Mouse (Mus musculus): ENCODE data around the gene Col26a1. TPM values are rescaled to one million over a fixed set of nuclear protein-coding genes. Genes with fewer than 3 reads are reported as not detected.

Col26a1 gene
- polyA plus RNA-seq, 1 experiment: 0.11 TPM

GRCm38 (mm10) chr5:136721596-136721995 lies 161.4 kb downstream of the Col26a1 start:
- Histone ChIP-seq H3K27me3 (ENCODE audit: control insufficient read depth, insufficient read depth, insufficient read length) (no peaks in the 10 kb centered on the region), H3K4me3 (ENCODE audit: insufficient read depth, poor library complexity, severe bottlenecking) (no peak overlapping the region), H3K79me3 (ENCODE audit: low read depth) (no peaks in the 10 kb centered on the region), H3K36me3 (ENCODE audit: control insufficient read depth, insufficient read depth) (no peaks in the 10 kb centered on the region), H3ac (ENCODE audit: control insufficient read depth, insufficient read length, low read depth) (no peak overlapping the region), H3K79me2 (ENCODE audit: control insufficient read depth, insufficient read depth) (no peaks in the 10 kb centered on the region)
- no peak for TF ChIP-seq CTCF (IDR thresholded peaks at IDR 0.05; ENCODE audit: control insufficient read depth, insufficient read depth, insufficient read length)
- no peak for TF ChIP-seq CEBPB (IDR thresholded peaks at IDR 0.05; ENCODE audit: low read depth)
- TF ChIP-seq USF1 (IDR thresholded peaks at IDR 0.05; ENCODE audit: low read depth): no peak
- no peak for TF ChIP-seq MYOG (IDR thresholded peaks at IDR 0.05; ENCODE audit: control insufficient read depth, extremely low read depth, insufficient read length)
- TF ChIP-seq MAX (IDR thresholded peaks at IDR 0.05): no peak
- no peak for TF ChIP-seq MYOD1 (IDR thresholded peaks at IDR 0.05; ENCODE audit: control insufficient read depth, insufficient read length, low read depth)
- TF ChIP-seq FOSL1 (IDR thresholded peaks at IDR 0.05; ENCODE audit: insufficient read depth, low read length, poor library complexity, severe bottlenecking): no peak

GRCm38 (mm10) chr5:136718656-136719055 lies 164.4 kb downstream of the Col26a1 start:
- TF ChIP-seq MYOD1 (IDR thresholded peaks at IDR 0.05; ENCODE audit: control insufficient read depth, insufficient read length, low read depth) (no peak), FOSL1 (IDR thresholded peaks at IDR 0.05; ENCODE audit: insufficient read depth, low read length, poor library complexity, severe bottlenecking) (no peak), CEBPB (IDR thresholded peaks at IDR 0.05; ENCODE audit: low read depth) (no peak), CTCF (IDR thresholded peaks at IDR 0.05; ENCODE audit: control insufficient read depth, insufficient read depth, insufficient read length) (no peak), MYOG (IDR thresholded peaks at IDR 0.05; ENCODE audit: control insufficient read depth, extremely low read depth, insufficient read length) (no peak), USF1 (IDR thresholded peaks at IDR 0.05; ENCODE audit: low read depth) (no peak), MAX (IDR thresholded peaks at IDR 0.05) (no peak)

GRCm38 (mm10) chr5:136717573-136717854 lies 165.5 kb downstream of the Col26a1 start:
- TF ChIP-seq FOSL1 (IDR thresholded peaks at IDR 0.05; ENCODE audit: insufficient read depth, low read length, poor library complexity, severe bottlenecking) (no peak), USF1 (IDR thresholded peaks at IDR 0.05; ENCODE audit: low read depth) (no peak), MYOD1 (IDR thresholded peaks at IDR 0.05; ENCODE audit: control insufficient read depth, insufficient read length, low read depth) (no peak), MYOG (IDR thresholded peaks at IDR 0.05; ENCODE audit: control insufficient read depth, extremely low read depth, insufficient read length) (no peak), CEBPB (IDR thresholded peaks at IDR 0.05; ENCODE audit: low read depth) (no peak), MAX (IDR thresholded peaks at IDR 0.05) (no peak), CTCF (IDR thresholded peaks at IDR 0.05; ENCODE audit: control insufficient read depth, insufficient read depth, insufficient read length) (no peak)
- Histone ChIP-seq H3K79me3 (ENCODE audit: low read depth) (no peaks in the 10 kb centered on the region), H3K27me3 (ENCODE audit: control insufficient read depth, insufficient read depth, insufficient read length) (no peaks in the 10 kb centered on the region), H3ac (ENCODE audit: control insufficient read depth, insufficient read length, low read depth) (no peak overlapping the region), H3K4me3 (ENCODE audit: insufficient read depth, poor library complexity, severe bottlenecking) (no peak overlapping the region), H3K79me2 (ENCODE audit: control insufficient read depth, insufficient read depth) (no peaks in the 10 kb centered on the region), H3K36me3 (ENCODE audit: control insufficient read depth, insufficient read depth) (no peaks in the 10 kb centered on the region)

More at GRCm38 (mm10) chr5:136718656-136719055, 164.4 kb downstream of the Col26a1 start:
- Histone ChIP-seq H3K36me3 (ENCODE audit: control insufficient read depth, insufficient read depth) (no peaks in the 10 kb centered on the region), H3ac (ENCODE audit: control insufficient read depth, insufficient read length, low read depth) (no peak overlapping the region), H3K79me3 (ENCODE audit: low read depth) (no peaks in the 10 kb centered on the region), H3K79me2 (ENCODE audit: control insufficient read depth, insufficient read depth) (no peaks in the 10 kb centered on the region), H3K27me3 (ENCODE audit: control insufficient read depth, insufficient read depth, insufficient read length) (no peaks in the 10 kb centered on the region), H3K4me3 (ENCODE audit: insufficient read depth, poor library complexity, severe bottlenecking) (no peak overlapping the region)

DNA sequence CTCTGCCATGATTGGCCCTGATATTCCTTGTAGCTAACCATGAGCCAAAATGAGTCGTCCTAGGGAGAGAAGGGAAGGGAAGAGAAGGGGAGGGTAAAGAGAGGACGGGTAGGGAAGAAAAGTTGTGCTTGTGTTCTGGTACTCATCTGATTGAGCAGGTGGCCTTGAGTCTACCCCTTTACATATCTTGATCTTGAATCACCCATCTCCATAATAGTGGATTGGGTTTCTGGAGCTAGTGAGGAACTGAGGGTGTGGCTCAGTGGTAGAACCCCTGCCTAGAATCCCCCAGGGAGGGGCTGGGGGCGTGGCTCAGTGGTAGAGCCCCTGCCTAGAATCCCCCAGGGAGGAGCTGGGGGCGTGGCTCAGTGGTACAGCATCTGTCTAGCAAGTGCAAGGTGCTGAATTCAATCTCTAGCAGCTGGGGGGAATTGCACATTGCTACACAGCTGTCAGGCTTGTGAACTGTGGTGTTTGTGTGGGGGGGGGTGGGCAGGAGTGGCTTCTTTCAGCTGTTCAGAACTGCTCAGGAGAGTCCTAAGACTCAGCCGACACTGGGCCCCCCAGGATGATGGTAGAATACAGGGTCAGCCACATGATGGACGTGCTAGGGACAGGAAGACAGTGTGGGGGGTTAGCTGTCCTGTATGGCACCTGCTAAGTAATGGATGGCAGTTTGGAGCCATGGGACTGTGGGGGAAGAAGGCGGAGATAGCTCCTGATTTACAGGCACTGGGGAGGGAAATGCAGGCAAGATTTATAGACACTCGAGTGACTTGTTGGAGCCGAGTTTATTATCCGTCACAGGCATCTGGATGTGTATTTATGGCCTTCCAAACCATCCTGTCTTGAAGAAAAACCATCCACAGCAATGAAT lies 166.1 kb downstream of the Col26a1 start:
- H3K4me3 ChIP-seq (ENCODE audit: insufficient read depth, poor library complexity, severe bottlenecking): no peak overlapping the region
- H3K79me3 ChIP-seq (ENCODE audit: low read depth): no peaks in the 10 kb centered on the region
- H3ac ChIP-seq (ENCODE audit: control insufficient read depth, insufficient read length, low read depth): no peak overlapping the region
- H3K36me3 ChIP-seq (ENCODE audit: control insufficient read depth, insufficient read depth): no peaks in the 10 kb centered on the region
- TF ChIP-seq MAX (IDR thresholded peaks at IDR 0.05) (no peak), FOSL1 (IDR thresholded peaks at IDR 0.05; ENCODE audit: insufficient read depth, low read length, poor library complexity, severe bottlenecking) (no peak), MYOD1 (IDR thresholded peaks at IDR 0.05; ENCODE audit: control insufficient read depth, insufficient read length, low read depth) (no peak), USF1 (IDR thresholded peaks at IDR 0.05; ENCODE audit: low read depth) (no peak), CEBPB (IDR thresholded peaks at IDR 0.05; ENCODE audit: low read depth) (no peak), CTCF (IDR thresholded peaks at IDR 0.05; ENCODE audit: control insufficient read depth, insufficient read depth, insufficient read length) (no peak), MYOG (IDR thresholded peaks at IDR 0.05; ENCODE audit: control insufficient read depth, extremely low read depth, insufficient read length) (no peak)
- no peaks in the 10 kb centered on the region for H3K27me3 ChIP-seq (ENCODE audit: control insufficient read depth, insufficient read depth, insufficient read length)
- no peaks in the 10 kb centered on the region for H3K79me2 ChIP-seq (ENCODE audit: control insufficient read depth, insufficient read depth)

DNA sequence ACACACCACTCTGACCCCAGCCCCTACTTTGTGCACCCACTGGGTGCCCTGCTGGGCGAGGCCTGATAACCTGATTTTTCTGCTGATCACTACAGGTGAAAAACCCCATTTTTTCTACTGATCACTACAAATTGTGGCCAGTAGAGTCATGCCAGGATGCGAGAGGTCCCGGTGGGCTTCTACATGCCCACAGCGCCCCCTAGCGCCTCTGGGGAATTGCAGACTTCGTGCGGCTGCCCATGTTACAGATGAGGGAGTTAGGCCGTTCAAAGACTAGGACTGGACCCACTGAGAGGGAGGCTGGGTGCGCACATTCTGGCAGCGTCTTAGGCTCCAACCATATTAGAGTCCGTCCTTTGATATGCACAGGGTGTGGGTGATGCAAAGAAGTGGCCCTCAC lies 168.1 kb downstream of the Col26a1 start:
- no peak overlapping the region for H3K4me3 ChIP-seq (ENCODE audit: insufficient read depth, poor library complexity, severe bottlenecking)
- H3K79me3 ChIP-seq (ENCODE audit: low read depth): no peaks in the 10 kb centered on the region
- no peaks in the 10 kb centered on the region for H3K36me3 ChIP-seq (ENCODE audit: control insufficient read depth, insufficient read depth)
- H3K27me3 ChIP-seq (ENCODE audit: control insufficient read depth, insufficient read depth, insufficient read length): no peaks in the 10 kb centered on the region
- no peak for TF ChIP-seq MYOD1 (IDR thresholded peaks at IDR 0.05; ENCODE audit: control insufficient read depth, insufficient read length, low read depth)
- no peak for TF ChIP-seq CEBPB (IDR thresholded peaks at IDR 0.05; ENCODE audit: low read depth)
- no peak for TF ChIP-seq MYOG (IDR thresholded peaks at IDR 0.05; ENCODE audit: control insufficient read depth, extremely low read depth, insufficient read length)
- TF ChIP-seq CTCF (IDR thresholded peaks at IDR 0.05; ENCODE audit: control insufficient read depth, insufficient read depth, insufficient read length): no peak
- TF ChIP-seq USF1 (IDR thresholded peaks at IDR 0.05; ENCODE audit: low read depth): no peak
- TF ChIP-seq MAX (IDR thresholded peaks at IDR 0.05): no peak
- no peak overlapping the region for H3ac ChIP-seq (ENCODE audit: control insufficient read depth, insufficient read length, low read depth)
- H3K79me2 ChIP-seq (ENCODE audit: control insufficient read depth, insufficient read depth): no peaks in the 10 kb centered on the region
